Mouse (Mus musculus): ENCODE measurements around the gene Neurog1.

The Neurog1 gene

DNA sequence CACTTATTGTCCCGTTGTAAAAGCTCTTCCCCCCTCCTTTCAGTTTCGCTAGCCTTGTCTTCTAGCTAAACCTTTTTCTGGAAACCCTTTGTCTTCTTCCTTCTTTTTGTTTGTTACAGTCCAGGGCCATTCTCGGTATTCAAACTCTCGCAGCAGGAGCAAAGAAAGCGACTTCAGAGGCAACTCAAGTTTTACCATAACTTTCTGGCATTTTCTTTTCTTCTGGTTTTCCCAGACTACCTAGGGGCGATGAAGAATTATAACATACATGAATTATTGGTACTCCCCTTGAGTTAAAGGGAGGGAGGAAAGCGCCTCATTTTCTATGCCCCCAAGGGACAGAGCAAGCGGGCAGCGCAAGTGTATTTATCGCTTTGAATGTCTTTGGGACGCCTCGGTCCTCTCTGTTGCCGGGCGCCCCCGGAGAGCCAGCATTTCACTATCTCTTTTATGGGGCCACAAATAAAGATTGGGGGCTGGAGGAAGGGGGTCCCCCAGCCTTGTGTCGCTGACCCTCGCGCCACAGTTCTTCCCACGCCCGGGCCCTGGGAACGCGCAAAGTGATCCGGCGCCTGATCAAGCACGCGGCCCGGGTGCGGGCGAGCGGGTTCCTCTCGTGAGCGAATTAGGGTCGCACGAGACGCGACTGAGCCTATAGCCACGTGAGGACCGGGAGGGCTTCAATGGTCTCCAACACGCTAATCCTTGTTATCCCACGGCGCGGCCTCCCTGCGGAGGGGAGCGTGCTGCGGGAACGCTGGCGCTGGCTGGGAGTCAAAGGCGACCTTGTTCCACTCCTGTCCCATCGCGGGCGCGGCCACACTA is 6.4 kb upstream of the Neurog1 start:
- in situ Hi-C loops (cut with MboI, MseI) = no loop called here

GRCm38 (mm10) chr13:56257469-56258153 is 5.6 kb upstream of the Neurog1 start:
- in situ Hi-C loops (cut with MboI, MseI) = no loop called here

GRCm38 (mm10) chr13:56256716-56257299 is 4.8 kb upstream of the Neurog1 start:
- in situ Hi-C loops (cut with MboI, MseI) = no loop called here

DNA sequence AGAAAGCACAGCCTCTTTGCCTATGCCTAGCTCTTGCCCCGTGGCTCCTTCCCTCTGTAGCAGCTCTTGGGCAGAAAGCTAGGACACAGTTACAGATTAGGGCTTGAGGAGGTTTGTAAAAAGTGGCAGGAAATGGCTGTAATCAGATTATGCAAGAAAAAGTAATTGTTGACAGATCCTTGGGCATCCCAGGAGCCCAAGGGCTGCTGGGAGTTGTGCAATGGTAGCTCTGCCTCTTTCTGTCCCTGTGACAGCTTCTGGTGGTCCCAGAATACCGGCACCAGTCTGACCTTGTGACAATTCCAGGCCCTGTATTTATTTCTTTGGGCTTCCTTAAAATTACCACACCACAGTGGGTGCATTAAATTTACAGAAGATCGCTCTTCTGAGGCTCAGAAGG is 1.4 kb upstream of the Neurog1 start:
- in situ Hi-C loops (cut with MboI, MseI) = no loop called here

DNA sequence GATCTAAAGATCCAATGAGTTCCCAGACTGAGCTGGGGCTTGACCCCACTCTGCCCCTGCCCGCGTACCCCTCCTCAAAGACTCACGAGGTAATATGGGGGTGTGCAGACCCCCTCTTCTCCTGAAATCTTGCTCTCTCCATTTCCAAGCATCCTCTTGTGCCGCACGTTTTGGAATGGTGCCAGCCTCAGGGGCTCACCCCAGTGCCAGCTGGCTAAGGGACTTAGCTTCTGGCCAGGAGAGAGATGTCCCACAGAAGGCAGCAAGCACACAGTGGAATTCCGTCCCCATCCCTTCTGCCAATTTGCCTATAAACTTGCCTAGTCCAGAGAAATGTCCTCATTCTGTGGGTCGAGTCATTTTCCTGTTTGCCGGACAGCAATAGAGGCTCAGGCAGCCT is 820 bp upstream of the Neurog1 start:
- in situ Hi-C loops (cut with MboI, MseI) = no loop called here

GRCm38 (mm10) chr13:56251176-56251923 is 613 bp downstream of the Neurog1 start:
- in situ Hi-C loops (cut with MboI, MseI) = no loop called here

DNA sequence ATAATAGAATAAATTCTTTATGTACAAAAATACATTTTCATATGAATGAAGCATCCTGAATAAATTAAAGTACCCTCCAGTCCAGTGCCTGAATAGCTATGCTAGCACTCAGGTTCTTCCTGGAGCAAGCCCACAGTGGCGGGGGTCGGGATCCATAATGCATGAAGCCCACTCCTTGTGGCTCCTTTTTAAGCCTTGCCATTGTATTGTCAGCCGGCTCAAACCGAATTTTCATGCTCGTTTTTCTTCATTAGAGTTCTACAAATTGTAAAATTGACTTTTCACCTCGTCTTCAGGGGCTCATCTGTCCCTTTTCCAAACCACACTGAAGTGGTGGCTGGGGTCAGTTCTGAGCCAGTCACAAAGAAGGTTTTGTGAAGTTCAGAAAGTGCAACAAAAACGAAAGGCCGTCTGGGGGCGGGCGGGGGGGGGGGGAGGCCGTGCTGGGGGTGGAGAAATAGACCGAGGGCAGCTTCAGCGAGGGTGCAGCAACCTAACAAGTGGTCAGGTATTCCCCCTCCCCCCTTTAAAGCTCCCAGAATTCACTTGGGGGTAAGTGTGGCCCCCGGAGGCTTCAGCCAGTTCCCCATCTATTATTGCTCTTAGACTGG is 1.3 kb downstream of the Neurog1 start:
- in situ Hi-C loops (cut with MboI, MseI) = no loop called here

GRCm38 (mm10) chr13:56249593-56250341 is 2.2 kb downstream of the Neurog1 start:
- in situ Hi-C loops (cut with MboI, MseI) = no loop called here

GRCm38 (mm10) chr13:56243104-56243503 is 8.9 kb downstream of the Neurog1 start:
- in situ Hi-C loops (cut with MboI, MseI) = no loop called here

DNA sequence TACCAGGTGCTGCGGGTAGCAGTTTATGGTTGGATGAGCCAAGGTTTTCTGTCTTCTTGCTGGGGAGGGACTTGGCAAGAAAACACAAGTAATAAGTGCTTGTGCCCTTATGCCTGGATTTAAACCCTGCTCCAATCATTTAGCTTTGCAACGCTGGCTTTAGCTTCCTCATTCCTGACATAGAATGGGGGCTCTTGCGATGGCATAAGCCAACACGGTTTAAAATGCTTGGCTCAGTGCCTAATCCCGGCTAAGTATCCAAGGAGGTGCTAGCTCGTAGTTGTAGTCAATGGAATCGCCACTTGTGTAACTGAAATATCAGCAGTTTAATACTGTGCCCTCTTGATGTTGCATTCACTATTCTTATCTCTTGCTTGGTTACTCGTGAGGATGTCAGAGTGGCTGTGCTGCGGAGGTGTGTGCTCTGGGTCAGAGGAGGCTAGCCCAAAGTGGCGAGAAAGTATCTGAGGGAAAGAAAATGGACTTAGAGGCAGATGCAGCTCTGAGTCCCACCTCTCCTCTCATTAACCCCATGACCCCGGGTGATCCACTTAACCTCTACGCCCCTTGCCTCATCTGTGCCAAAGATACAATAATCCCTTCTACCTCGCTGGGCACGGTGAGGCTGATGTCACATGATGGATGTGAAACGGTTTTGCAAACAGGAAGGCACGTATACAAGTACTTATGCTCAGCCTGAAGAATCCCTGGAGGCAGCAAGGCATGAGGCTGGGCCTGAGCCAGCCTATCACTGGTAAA is 11.8 kb downstream of the Neurog1 start:
- in situ Hi-C loops (cut with MboI, MseI) = no loop called here

DNA sequence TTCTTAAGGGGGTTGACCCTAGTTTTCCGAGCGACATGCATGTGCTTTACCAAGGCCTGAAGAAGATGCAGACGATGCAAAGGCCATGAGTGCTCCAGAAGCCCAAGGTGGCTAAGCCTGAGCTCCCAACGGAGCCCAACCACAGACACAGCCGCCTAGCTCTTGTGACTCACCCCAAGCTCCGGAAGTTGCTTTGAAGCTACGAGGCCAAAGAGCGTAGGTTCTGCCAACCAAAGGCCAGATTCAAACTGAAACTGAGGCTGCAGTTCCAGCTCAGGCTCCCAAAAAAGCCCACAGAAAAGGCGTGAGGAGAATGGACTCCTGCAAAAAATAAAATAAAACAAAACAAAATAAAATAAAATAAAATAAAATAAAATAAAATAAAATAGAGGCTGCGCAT is 14.1 kb downstream of the Neurog1 start:
- in situ Hi-C loops (cut with MboI, MseI) = no loop called here

GRCm38 (mm10) chr13:56236194-56236593 is 15.8 kb downstream of the Neurog1 start:
- in situ Hi-C loops (cut with MboI, MseI) = no loop called here

- in situ Hi-C loops (cut with MboI, MseI) = no loop called here
These were observed 23.2 kb downstream of the Neurog1 start for GRCm38 (mm10) chr13:56228790-56229189.

- in situ Hi-C loops (cut with MboI, MseI) = no loop called here
These were observed 25.6 kb downstream of the Neurog1 start for GRCm38 (mm10) chr13:56226175-56226954.

DNA sequence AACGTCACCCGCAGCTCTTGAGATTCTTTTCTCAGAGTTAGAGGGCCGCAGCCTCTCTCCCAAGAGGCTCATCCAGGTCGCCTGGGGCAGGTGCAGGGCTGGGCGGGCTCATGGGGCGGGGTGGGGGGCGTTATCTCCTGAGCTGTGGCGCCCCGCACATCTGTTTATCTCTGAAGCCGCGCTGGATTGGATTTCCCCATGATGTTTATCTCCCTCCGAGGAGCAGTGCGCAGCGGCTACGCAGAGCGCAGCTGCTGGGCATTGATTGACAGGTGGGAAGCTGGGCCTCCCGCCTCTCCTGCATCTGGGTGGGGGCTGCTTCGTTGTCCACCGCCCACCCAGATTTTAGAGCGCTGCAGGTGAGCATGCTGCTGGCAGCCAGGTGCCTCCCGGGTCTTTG is 28.3 kb downstream of the Neurog1 start:
- in situ Hi-C loops (cut with MboI, MseI) = no loop called here

- in situ Hi-C loops (cut with MboI, MseI) = no loop called here
These were observed 29.1 kb downstream of the Neurog1 start for GRCm38 (mm10) chr13:56222849-56223246.

DNA sequence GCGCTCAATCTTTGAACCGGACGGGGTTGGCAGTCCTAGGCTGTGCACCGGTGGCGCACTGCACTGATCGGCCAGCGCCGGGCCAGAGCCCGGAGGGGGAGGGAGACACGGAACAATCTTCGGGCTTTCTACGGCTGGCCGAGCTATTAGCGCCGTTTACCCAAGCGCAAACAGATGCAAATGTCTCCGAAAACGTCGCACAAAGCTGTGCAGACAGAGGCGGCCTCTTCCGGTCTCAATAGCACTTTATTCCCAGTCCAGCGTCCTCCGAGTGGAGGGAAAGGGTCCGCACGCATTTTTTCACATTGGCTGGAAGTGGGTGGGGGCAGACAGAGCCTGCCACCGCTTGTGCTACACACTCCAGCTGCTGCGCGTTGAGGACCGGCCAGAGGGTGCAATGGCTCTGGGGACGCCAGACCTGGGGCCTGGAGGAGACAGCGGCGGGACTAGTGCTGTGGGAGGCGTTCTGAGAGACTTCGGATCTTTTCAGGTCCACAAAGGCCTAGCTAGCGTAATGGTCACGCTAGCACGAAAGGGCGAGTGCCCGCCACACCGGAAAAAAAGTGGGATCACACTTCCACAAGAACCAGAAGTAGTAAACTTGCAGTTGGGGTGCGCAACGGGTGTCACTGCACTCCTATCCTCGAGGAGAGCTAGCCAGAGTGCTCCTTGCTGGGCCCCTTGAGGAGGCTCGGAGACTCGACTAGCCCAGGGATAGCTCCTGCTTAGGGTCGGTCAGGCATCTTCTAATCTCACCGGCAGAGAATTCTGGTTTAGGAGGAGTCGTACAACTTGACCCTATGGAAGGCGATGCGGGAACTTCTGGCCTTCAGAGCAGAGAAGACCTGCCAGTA is 29.7 kb downstream of the Neurog1 start:
- in situ Hi-C loops (cut with MboI, MseI) = no loop called here

GRCm38 (mm10) chr13:56221129-56221910 is 30.6 kb downstream of the Neurog1 start:
- in situ Hi-C loops (cut with MboI, MseI) = no loop called here
